ENCODE assay signal across 26 mouse cellular contexts in genomic region chr2:4477311-4477710, GRCm38 (mm10).
DNase-seq lines count a peak whose midpoint lies in the region; ATAC-seq and TF ChIP-seq lines count a peak whose summit lies in the region.
"Had no signal": no experiment of that assay in that cellular context is flagged by ENCODE, and none has a peak within 500 bp of the region (broad histone marks: within the 10 kb centered on the region; RNA-seq: fewer than 3 reads in every experiment).

No protein-coding gene starts in this region.

- peak; percentile 24 for DNase-seq in adrenal gland, adult 2 months
- no peak for DNase-seq in adrenal gland, postnatal 14 days
- peak; percentile 60 for DNase-seq in 3134 (ENCODE audit: extremely low read depth, insufficient read length, low spot score)
- DNase-seq in NIH3T3 (ENCODE audit: low read depth): peak; percentile 70
- DNase-seq in layer of hippocampus, adult 2 months (ENCODE audit: low spot score in 2 of 2): no peak
- no peak for DNase-seq in midbrain, postnatal 0 days (ENCODE audit: low spot score)
- no peak for DNase-seq in lung, postnatal 4 days
- DNase-seq: cerebellum, adult 11-12 months; forebrain, postnatal 0 days; heart, postnatal 4 days; kidney, adult 11 months; kidney, postnatal 25 days; liver; lung, adult 2 months; lung, postnatal 10 days; midbrain, embryonic 14.5 days; thymus, adult 18-20 months; thymus, postnatal 25 days had no signal

- no peak for TF ChIP-seq CTCF in layer of hippocampus, adult 2 months (conservative IDR thresholded peaks at IDR 0.05)
- TF ChIP-seq CTCF in midbrain, postnatal 0 days (IDR thresholded peaks at IDR 0.05): no peak

- no peaks in the 10 kb centered on the region for H3K27me3 ChIP-seq in limb, embryonic 13.5 days
- H3K27me3 ChIP-seq in midbrain, postnatal 0 days (ENCODE audit: insufficient read depth, low read length): no peaks in the 10 kb centered on the region
- H3K27me3 ChIP-seq: forebrain, embryonic 12.5 days; hindbrain, embryonic 15.5 days had no signal

- WGBS in limb, embryonic 13.5 days: 56% methylated on average over 5 of the region's 5 CpGs
- WGBS in midbrain, postnatal 0 days: 81% methylated on average over 5 of the region's 5 CpGs

- no peak overlapping the region for H3K4me3 ChIP-seq in limb, embryonic 13.5 days
- H3K4me3 ChIP-seq in layer of hippocampus, adult 2 months: no peak overlapping the region
- no peak overlapping the region for H3K4me3 ChIP-seq in midbrain, postnatal 0 days (ENCODE audit: low read depth, low read length)
- H3K4me3 ChIP-seq: forebrain, embryonic 12.5 days; hindbrain, embryonic 15.5 days; left cerebral cortex, adult 2 months had no signal

- ATAC-seq in limb, embryonic 13.5 days (ENCODE audit: low FRiP score, low read depth): no peak
- no peak for ATAC-seq in midbrain, postnatal 0 days (ENCODE audit: low FRiP score)
- ATAC-seq: CD4-positive, CD25-positive, alpha-beta regulatory T cell, adult 4 months; forebrain, postnatal 0 days; inflammation-experienced regulatory T-cells, adult 6 months had no signal

- H3K9ac ChIP-seq in limb, embryonic 13.5 days: no peak overlapping the region
- H3K9ac ChIP-seq in midbrain, postnatal 0 days (replicated peaks; ENCODE audit: low read length, poor library complexity, severe bottlenecking): no peak overlapping the region
- H3K9ac ChIP-seq: forebrain, embryonic 12.5 days; forebrain, postnatal 0 days; hindbrain, embryonic 15.5 days; liver, embryonic 14.5 days had no signal

- no peaks in the 10 kb centered on the region for H3K9me3 ChIP-seq in limb, embryonic 13.5 days
- no peaks in the 10 kb centered on the region for H3K9me3 ChIP-seq in midbrain, postnatal 0 days (ENCODE audit: low read length)
- H3K9me3 ChIP-seq: forebrain, embryonic 12.5 days; hindbrain, embryonic 15.5 days had no signal

- H3K4me1 ChIP-seq in limb, embryonic 13.5 days: peaks cover 47% of the 10 kb centered on the region
- H3K4me1 ChIP-seq in midbrain, postnatal 0 days (ENCODE audit: insufficient read depth, low read length): no peaks in the 10 kb centered on the region

- peaks cover 51% of the 10 kb centered on the region for H3K36me3 ChIP-seq in limb, embryonic 13.5 days
- peaks cover 8% of the 10 kb centered on the region; the same call in 1 of the 2 replicates for H3K36me3 ChIP-seq in midbrain, postnatal 0 days (ENCODE audit: insufficient read depth, low read length)
- H3K36me3 ChIP-seq: hindbrain, embryonic 15.5 days had no signal

- H3K4me2 ChIP-seq in limb, embryonic 13.5 days (replicated peaks): no peak overlapping the region
- no peak overlapping the region for H3K4me2 ChIP-seq in midbrain, postnatal 0 days (ENCODE audit: low read depth, low read length, poor library complexity, severe bottlenecking)
- H3K4me2 ChIP-seq: forebrain, embryonic 12.5 days; hindbrain, embryonic 15.5 days had no signal

- H3K27ac ChIP-seq in limb, embryonic 13.5 days: peak overlapping the region; percentile 33; the same call in 1 of the 2 replicates
- H3K27ac ChIP-seq in layer of hippocampus, adult 2 months: no peak overlapping the region
- H3K27ac ChIP-seq in midbrain, postnatal 0 days (ENCODE audit: low read depth, low read length): no peak overlapping the region
- H3K27ac ChIP-seq: forebrain, embryonic 12.5 days; hindbrain, embryonic 15.5 days; left cerebral cortex, adult 2 months; liver, embryonic 14.5 days; stomach, postnatal 0 days had no signal

Comparison
In these comparisons a context has a peak if more than half of its experiments do, and no peak if none do; other contexts are left out.
1. DNase-seq: peak in adrenal gland, adult 2 months (single experiment), 3134 (single experiment) and NIH3T3 (single experiment); none in adrenal gland, postnatal 14 days (single experiment), layer of hippocampus, adult 2 months (0 of 2), midbrain, postnatal 0 days (single experiment) and lung, postnatal 4 days (0 of 2).